Mouse (Mus musculus) stomach, embryonic 15.5 days (tissue): ENCODE measurements around the gene Plekha5. TPM values are rescaled to one million over a fixed set of nuclear protein-coding genes. Genes with fewer than 3 reads are reported as not detected.

Experiments
- ATAC-seq: fragments of 200-750 bp; cut with Nextera tagmentation; 2 replicates; pipeline ENCODE4 v1.8.0; 2017; ENCODE audit warnings: low read depth, moderate number of reproducible peaks, moderate TSS enrichment; ENCODE audit not compliant: insufficient read depth, low FRiP score
- H3K27ac ChIP-seq: fragments of 300-500 bp; sonication (generic); 2 replicates; pipeline ENCODE4 v1.5.1; 2015; ENCODE audit warnings: mild to moderate bottlenecking, inconsistent platforms
- H3K27me3 ChIP-seq: fragments of 300-500 bp; sonication (generic); replicated peaks from 2 replicates; pipeline ENCODE4 v1.6.1; 2015; ENCODE audit warnings: inconsistent platforms
- H3K36me3 ChIP-seq: fragments of 300-500 bp; sonication (generic); 2 replicates; pipeline ENCODE4 v1.6.1; 2015; ENCODE audit warnings: inconsistent platforms
- H3K4me1 ChIP-seq: fragments of 300-500 bp; sonication (generic); 2 replicates; pipeline ENCODE4 v1.6.1; 2015; ENCODE audit warnings: inconsistent platforms
- H3K4me2 ChIP-seq: fragments of 300-500 bp; sonication (generic); 2 replicates; pipeline ENCODE4 v1.6.1; 2015; ENCODE audit warnings: mild to moderate bottlenecking, inconsistent platforms
- H3K4me3 ChIP-seq: fragments of 300-500 bp; sonication (generic); replicated peaks from 2 replicates; pipeline ENCODE4 v1.5.1; 2015; ENCODE audit warnings: inconsistent platforms
- H3K9ac ChIP-seq: fragments of 300-500 bp; sonication (generic); 2 replicates; pipeline ENCODE4 v1.6.1; 2015; ENCODE audit warnings: inconsistent platforms
- H3K9me3 ChIP-seq: fragments of 300-500 bp; sonication (generic); 2 replicates; pipeline ENCODE4 v1.6.1; 2016; ENCODE audit warnings: inconsistent platforms
- WGBS: fragments of 180-500 bp; shearing (Covaris S2); methylation state at CpG from one replicate; pipeline ENCODE4 v1.1.7; 2015; 5-methylcytosine and 5-hydroxymethylcytosine counted together
- polyA plus RNA-seq: library from polyadenylated mRNA; unstranded; fragments of >200 nt; fragmentation: Nextera tagmentation; extraction: Ambion mirVana; gene quantifications from 2 replicates; pipeline ENCODE4 v1.2.1, GENCODE M21; 2015

Plekha5 gene
- polyA plus RNA-seq: 43.0 and 46.7 TPM in 2 replicates

DNA sequence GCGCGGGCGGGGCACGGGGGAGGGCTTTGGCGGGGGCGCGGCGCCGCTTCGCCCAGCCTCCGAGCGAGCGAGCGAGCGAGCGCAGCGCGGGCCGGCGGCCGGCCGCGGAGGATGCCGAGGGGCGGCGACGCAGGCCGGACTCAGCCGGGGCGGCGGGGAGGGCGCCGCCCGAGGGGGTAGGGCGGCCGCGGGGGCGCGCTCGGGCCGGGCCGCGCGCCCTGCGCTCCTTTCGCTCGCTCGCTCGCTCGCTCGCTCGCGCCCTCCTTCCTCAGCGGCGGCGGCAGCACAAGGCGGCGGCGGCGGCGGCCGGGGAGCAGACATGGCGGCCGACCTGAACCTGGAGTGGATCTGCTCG is at the start of gene Plekha5:
TSS of gene Plekha5 (plus strand) at position 209 of the 355 bp plus-strand sequence.
- Histone ChIP-seq H3K4me2 (peak within 1 kb of the TSS; percentile 71), H3K27ac (peak within 1 kb of the TSS; percentile 91), H3K9ac (peak within 1 kb of the TSS; percentile 90), H3K4me3 (peak within 1 kb of the TSS; percentile 74), H3K9me3 (no peaks in the 10 kb centered on the region), H3K4me1 (peaks cover 2% of the 10 kb centered on the region; the same call in 1 of the 2 replicates), H3K27me3 (no peaks in the 10 kb centered on the region), H3K36me3 (peaks cover 5% of the 10 kb centered on the region; the same call in 1 of the 2 replicates)
- WGBS: under 1% methylated on average over 23 of the region's 65 CpGs
- ATAC-seq: peak; percentile 92

DNA sequence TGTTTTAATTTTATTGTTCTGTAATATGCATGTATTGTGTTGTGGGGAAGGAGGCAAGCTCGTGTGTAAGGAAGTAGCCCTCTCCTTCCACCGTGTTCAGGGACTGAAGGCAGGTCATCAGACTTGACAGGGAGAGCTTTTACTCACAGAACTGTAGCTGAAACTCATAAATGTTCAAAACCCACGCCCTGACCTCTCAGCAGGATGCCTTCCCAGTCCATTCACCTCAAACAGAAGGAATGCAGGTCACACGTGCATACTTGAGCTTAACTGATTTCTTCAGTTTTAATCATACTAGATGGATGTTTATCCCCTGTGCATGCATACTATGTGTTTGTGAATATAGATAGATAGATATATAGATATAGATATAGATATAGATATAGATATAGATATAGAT is 48.2 kb upstream of the Plekha5 start:
- no peak overlapping the region for H3K4me3 ChIP-seq
- WGBS: 54% methylated on average over 4 of the region's 4 CpGs
- no peaks in the 10 kb centered on the region for H3K4me1 ChIP-seq
- no peak overlapping the region for H3K4me2 ChIP-seq
- no peak overlapping the region for H3K27ac ChIP-seq
- H3K27me3 ChIP-seq: no peaks in the 10 kb centered on the region
- H3K36me3 ChIP-seq: no peaks in the 10 kb centered on the region
- H3K9me3 ChIP-seq: no peaks in the 10 kb centered on the region
- no peak overlapping the region for H3K9ac ChIP-seq
- no peak for ATAC-seq

DNA sequence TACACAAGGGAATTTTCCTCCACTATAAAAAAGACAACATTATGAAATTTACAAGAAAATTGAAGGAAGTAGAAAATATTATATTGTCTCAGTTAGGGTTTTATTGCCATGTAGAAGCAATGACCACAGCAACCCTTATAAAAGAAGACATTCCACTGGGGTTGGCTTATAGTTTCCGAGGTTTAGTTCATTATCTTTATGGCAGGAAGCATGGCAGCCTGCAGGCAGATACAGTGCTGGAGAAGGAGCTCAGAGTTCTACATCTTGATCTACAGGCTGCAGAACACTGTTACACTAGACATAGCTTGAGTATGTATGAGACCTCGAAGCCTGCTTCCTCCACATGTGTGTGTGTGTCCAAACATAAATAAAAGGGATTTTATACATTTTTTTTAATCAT is 43.3 kb upstream of the Plekha5 start:
- Histone ChIP-seq H3K36me3 (no peaks in the 10 kb centered on the region), H3K27ac (no peak overlapping the region), H3K9me3 (no peaks in the 10 kb centered on the region), H3K27me3 (no peaks in the 10 kb centered on the region), H3K4me1 (no peaks in the 10 kb centered on the region), H3K4me3 (no peak overlapping the region), H3K4me2 (no peak overlapping the region), H3K9ac (no peak overlapping the region)
- ATAC-seq: no peak
- WGBS: 69% methylated on average over 2 of the region's 2 CpGs

DNA sequence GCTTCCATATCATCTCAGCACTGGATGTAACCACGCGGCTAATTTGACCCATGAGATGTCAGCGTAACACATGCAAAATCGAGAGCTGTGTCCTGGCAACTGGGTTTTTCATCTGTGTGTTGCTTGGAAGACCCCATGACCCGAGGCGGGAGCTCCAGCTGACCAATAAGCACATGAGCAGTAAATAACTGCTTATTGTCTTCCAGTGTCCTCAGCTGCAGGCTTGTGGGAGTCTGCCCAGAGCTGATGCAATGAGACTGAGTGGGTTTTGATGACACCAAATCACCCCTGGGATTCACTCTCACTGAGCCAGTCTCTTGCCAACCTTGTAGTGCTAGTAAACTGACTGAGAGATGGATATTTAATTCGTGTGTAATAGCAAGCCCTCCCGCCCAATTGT is 42.7 kb upstream of the Plekha5 start:
- no peaks in the 10 kb centered on the region for H3K4me1 ChIP-seq
- H3K4me3 ChIP-seq: no peak overlapping the region
- ATAC-seq: no peak
- 79% methylated on average over 8 of the region's 8 CpGs for WGBS
- no peaks in the 10 kb centered on the region for H3K9me3 ChIP-seq
- H3K36me3 ChIP-seq: no peaks in the 10 kb centered on the region
- H3K9ac ChIP-seq: no peak overlapping the region
- no peaks in the 10 kb centered on the region for H3K27me3 ChIP-seq
- no peak overlapping the region for H3K27ac ChIP-seq
- H3K4me2 ChIP-seq: no peak overlapping the region

DNA sequence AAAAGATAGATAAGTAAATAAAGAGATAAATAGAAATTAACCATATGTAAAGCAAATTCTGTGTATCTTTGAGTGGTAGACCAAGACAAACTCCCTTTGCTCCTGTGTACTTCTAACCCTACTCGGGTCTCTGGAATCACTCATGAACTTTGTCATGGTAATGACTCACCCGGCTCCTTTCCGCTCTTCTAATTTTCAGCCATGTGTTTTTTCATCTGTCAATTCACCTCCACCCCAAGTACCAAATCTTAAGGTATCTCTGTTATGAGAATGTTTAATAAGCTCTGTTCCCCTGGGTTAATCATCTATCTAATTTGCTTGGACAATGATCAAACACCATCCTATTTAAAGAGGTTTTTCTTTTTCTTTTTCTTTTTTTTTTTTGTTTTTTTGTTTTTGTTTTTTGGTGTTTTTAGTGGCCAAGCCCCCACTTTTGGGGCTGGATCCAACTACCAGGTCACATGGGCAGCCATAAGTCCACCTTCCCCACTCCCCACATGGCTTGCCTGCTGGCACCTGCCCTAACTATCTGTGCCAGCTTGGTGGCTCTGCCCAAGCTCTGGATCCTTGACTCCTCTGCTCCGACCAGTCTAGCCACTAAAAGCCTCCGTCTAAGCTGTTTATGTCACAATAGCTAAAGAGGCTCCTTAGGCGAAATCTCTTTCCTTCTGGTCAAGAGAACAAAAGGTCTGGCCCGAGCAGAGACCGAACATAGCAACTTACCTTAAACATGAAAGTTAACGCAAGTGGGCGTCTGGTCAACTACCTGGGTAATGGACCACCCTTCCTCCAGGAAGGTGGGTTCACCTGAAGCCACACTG is 40.1 kb upstream of the Plekha5 start:
- no peak overlapping the region for H3K4me3 ChIP-seq
- no peaks in the 10 kb centered on the region for H3K9me3 ChIP-seq
- no peak overlapping the region for H3K4me2 ChIP-seq
- no peaks in the 10 kb centered on the region for H3K4me1 ChIP-seq
- H3K27me3 ChIP-seq: no peaks in the 10 kb centered on the region
- no peak overlapping the region for H3K9ac ChIP-seq
- no peak for ATAC-seq
- no peaks in the 10 kb centered on the region for H3K36me3 ChIP-seq
- H3K27ac ChIP-seq: no peak overlapping the region
- WGBS: 86% methylated on average over 10 of the region's 10 CpGs

GRCm38 (mm10) chr6:140396687-140397086 is 27.2 kb upstream of the Plekha5 start:
- Histone ChIP-seq H3K27me3 (no peaks in the 10 kb centered on the region), H3K27ac (no peak overlapping the region), H3K4me2 (no peak overlapping the region), H3K9me3 (no peaks in the 10 kb centered on the region), H3K9ac (no peak overlapping the region), H3K4me1 (no peaks in the 10 kb centered on the region), H3K36me3 (no peaks in the 10 kb centered on the region), H3K4me3 (no peak overlapping the region)
- ATAC-seq: no peak
- WGBS: 86% methylated on average over 7 of the region's 7 CpGs

DNA sequence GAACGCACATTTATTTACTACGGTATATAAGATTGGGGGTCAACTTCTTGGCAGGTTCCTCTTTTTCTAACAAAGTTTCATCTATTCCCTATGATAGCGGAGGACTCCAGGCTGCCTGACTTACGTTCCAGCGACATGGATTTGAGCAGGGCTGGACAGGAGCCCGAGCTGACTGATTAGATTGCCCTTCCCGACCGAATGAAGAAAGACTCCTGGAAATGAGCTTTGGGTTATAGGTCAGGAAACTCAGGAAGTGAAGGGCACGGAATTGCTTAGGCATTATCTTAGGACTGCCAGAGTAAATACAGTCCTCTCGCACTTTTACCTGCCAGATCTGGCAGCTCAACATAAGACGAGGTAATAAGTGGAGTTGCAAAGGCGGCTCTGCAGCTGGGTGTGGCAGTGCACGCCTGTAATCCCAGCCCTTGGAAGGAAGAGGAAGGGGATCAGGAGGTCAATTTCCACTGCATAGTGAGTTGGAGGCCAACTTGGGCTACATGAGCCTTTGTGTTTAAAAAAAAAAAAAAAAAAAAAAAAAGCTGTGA is 21.0 kb upstream of the Plekha5 start:
- H3K4me2 ChIP-seq: no peak overlapping the region
- no peaks in the 10 kb centered on the region for H3K4me1 ChIP-seq
- H3K9ac ChIP-seq: no peak overlapping the region
- H3K9me3 ChIP-seq: no peaks in the 10 kb centered on the region
- H3K36me3 ChIP-seq: no peaks in the 10 kb centered on the region
- H3K27me3 ChIP-seq: no peaks in the 10 kb centered on the region
- no peak overlapping the region for H3K27ac ChIP-seq
- ATAC-seq: peak; percentile 86
- 48% methylated on average over 13 of the region's 13 CpGs for WGBS
- H3K4me3 ChIP-seq: no peak overlapping the region

DNA sequence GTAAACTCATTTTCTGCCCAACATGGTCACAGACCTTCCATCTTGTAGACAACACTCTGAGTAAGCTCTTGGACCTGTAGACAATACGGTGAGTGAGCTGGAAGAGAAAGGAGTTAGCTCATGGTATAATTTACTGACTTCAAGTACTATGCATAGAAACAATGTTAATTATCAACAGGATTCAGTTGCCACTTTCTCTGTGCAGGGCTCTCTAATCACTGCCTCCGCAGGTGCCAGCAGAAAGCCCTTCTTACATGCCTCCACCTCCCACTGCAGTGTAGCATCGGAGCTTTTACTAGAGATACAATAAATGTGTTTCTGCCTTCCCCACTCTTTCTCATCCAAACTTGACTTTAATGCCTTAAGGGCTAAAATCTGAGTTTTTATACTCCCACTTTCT is 11.9 kb upstream of the Plekha5 start:
- WGBS: 80% methylated on average over 3 of the region's 3 CpGs
- no peak for ATAC-seq

GRCm38 (mm10) chr6:140423041-140423845 is 611 bp upstream of the Plekha5 start:
- Histone ChIP-seq H3K9ac (peak overlapping the region; percentile 90), H3K27me3 (no peaks in the 10 kb centered on the region), H3K4me2 (peak overlapping the region; percentile 71), H3K9me3 (no peaks in the 10 kb centered on the region), H3K4me3 (peak overlapping the region; percentile 74), H3K4me1 (peaks cover 2% of the 10 kb centered on the region; the same call in 1 of the 2 replicates), H3K27ac (peak overlapping the region; percentile 91), H3K36me3 (no peaks in the 10 kb centered on the region)
- no peak for ATAC-seq
- 15% methylated on average over 29 of the region's 29 CpGs for WGBS

More for the DNA sequence above, 11.9 kb upstream of the Plekha5 start:
- H3K27me3 ChIP-seq: no peaks in the 10 kb centered on the region
- no peak overlapping the region for H3K4me3 ChIP-seq
- H3K36me3 ChIP-seq: no peaks in the 10 kb centered on the region
- no peak overlapping the region for H3K9ac ChIP-seq
- H3K27ac ChIP-seq: no peak overlapping the region
- H3K9me3 ChIP-seq: no peaks in the 10 kb centered on the region
- no peak overlapping the region for H3K4me2 ChIP-seq
- no peaks in the 10 kb centered on the region for H3K4me1 ChIP-seq

DNA sequence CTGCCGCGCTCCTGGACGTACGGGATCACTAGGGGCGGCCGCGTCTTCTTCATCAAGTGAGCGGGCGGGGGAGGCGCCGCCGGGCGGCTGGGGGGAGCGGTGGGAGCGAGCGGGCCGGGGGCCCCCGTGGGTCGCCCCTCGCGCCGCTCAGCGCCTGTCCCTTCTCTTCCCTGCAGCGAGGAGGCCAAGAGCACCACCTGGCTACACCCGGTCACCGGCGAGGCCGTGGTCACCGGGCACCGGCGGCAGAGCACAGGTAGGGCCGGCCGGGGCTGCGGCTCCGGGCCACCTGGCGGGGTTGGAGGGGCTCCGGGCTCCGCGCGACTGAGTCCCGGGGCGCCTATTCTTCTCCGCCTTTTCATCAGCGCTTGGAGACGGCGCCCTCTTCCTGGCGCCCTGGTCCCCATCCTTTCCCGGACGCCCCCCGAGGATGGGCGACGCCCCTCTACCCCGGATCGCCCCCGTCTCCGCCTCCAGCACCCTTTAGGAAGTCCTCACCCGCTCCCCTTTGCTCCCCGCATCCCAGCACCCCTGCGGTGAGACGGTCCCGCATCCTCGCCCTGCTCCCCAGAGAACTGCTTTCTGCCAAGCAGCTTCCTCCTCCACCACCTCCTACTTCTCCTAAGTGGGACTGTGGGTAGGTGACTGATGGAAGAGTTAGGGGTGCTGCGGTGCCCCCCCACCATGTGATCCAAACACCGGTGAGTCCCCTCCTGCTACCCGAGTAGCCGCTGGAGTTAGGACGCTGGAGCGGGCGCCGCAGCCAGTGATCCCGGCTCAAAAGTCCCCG is 542 bp downstream of the Plekha5 start:
- peak; percentile 70 for ATAC-seq
- H3K27me3 ChIP-seq: no peaks in the 10 kb centered on the region
- peaks cover 2% of the 10 kb centered on the region; the same call in 1 of the 2 replicates for H3K4me1 ChIP-seq
- peak overlapping the region; percentile 91 for H3K27ac ChIP-seq
- under 1% methylated on average over 60 of the region's 72 CpGs for WGBS
- peaks cover 10% of the 10 kb centered on the region; the same call in 1 of the 2 replicates for H3K36me3 ChIP-seq
- H3K9me3 ChIP-seq: no peaks in the 10 kb centered on the region
- H3K4me3 ChIP-seq: peak overlapping the region; percentile 74
- peak overlapping the region; percentile 71 for H3K4me2 ChIP-seq
- peak overlapping the region; percentile 90 for H3K9ac ChIP-seq

GRCm38 (mm10) chr6:140424991-140425361 is 1.1 kb downstream of the Plekha5 start:
- H3K27ac ChIP-seq: peak overlapping the region; percentile 91
- H3K27me3 ChIP-seq: no peaks in the 10 kb centered on the region
- no peaks in the 10 kb centered on the region for H3K9me3 ChIP-seq
- WGBS: 2% methylated on average over 17 of the region's 17 CpGs
- peak overlapping the region; percentile 74 for H3K4me3 ChIP-seq
- H3K9ac ChIP-seq: peak overlapping the region; percentile 90
- peak; percentile 40 for ATAC-seq
- H3K4me2 ChIP-seq: peak overlapping the region; percentile 71
- peaks cover 2% of the 10 kb centered on the region; the same call in 1 of the 2 replicates for H3K4me1 ChIP-seq
- H3K36me3 ChIP-seq: peaks cover 11% of the 10 kb centered on the region; the same call in 1 of the 2 replicates
